Mouse (Mus musculus): ENCODE measurements around the gene Dnttip1. TPM values are rescaled to one million over a fixed set of nuclear protein-coding genes. Genes with fewer than 3 reads are reported as not detected.

Dnttip1 gene
- polyA plus RNA-seq, 1 experiment = 47.3 TPM

DNA sequence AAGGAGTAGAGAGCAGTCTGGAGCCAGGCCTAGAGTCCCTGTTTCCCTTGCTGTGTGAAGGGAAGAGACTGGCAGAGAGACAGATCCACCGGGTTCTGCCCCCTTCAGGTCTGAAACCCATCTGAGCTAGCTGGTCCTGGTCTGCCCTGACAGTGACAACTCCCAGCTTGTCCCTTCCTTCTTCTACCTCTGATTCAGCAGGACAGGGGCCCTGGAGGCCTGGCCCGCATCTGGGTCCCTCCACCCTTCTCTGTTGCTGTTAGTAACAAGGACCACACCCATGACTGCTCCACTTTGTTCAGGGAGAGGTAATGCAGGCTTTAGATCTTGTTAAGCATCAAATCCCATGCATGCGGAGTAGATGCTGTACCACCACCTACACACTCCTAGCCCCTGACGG lies 42.6 kb downstream of the Dnttip1 start:
- no peak for TF ChIP-seq USF1 (IDR thresholded peaks at IDR 0.05; ENCODE audit: low read depth)
- no peak for TF ChIP-seq CEBPB (IDR thresholded peaks at IDR 0.05; ENCODE audit: low read depth)
- Histone ChIP-seq H3ac (ENCODE audit: control insufficient read depth, insufficient read length, low read depth) (no peak overlapping the region), H3K4me3 (ENCODE audit: insufficient read depth, poor library complexity, severe bottlenecking) (no peak overlapping the region), H3K27me3 (ENCODE audit: control insufficient read depth, insufficient read depth, insufficient read length) (no peaks in the 10 kb centered on the region), H3K79me2 (ENCODE audit: control insufficient read depth, insufficient read depth) (peaks cover 9% of the 10 kb centered on the region), H3K79me3 (ENCODE audit: low read depth) (no peaks in the 10 kb centered on the region), H3K36me3 (ENCODE audit: control insufficient read depth, insufficient read depth) (peaks cover 46% of the 10 kb centered on the region)

DNA sequence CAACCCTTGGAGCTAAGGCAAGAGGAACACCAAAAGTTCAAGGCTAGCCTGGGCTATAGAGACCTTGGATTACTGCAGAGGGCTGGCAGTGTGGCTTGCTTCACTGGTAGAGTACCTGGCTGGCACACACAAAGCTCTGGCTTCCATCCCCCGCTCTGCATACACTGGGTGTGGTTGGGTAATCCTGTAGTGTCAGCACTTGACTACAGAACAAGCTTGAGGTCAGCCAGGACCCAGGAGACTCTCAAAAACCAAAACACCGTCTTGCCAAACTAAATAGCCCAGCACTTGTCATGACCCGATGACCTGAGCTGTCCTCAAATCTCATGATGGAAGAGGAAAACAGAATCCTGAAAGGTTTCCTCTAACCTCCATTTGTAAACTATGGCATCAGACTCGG lies 44.7 kb downstream of the Dnttip1 start:
- Histone ChIP-seq H3ac (ENCODE audit: control insufficient read depth, insufficient read length, low read depth) (no peak overlapping the region), H3K79me2 (ENCODE audit: control insufficient read depth, insufficient read depth) (peaks cover 9% of the 10 kb centered on the region), H3K79me3 (ENCODE audit: low read depth) (no peaks in the 10 kb centered on the region), H3K27me3 (ENCODE audit: control insufficient read depth, insufficient read depth, insufficient read length) (no peaks in the 10 kb centered on the region), H3K4me3 (ENCODE audit: insufficient read depth, poor library complexity, severe bottlenecking) (no peak overlapping the region), H3K36me3 (ENCODE audit: control insufficient read depth, insufficient read depth) (peaks cover 62% of the 10 kb centered on the region)
- TF ChIP-seq CTCF (IDR thresholded peaks at IDR 0.05; ENCODE audit: control insufficient read depth, insufficient read depth, insufficient read length) (no peak), MYOD1 (IDR thresholded peaks at IDR 0.05; ENCODE audit: control insufficient read depth, insufficient read length, low read depth) (no peak), MAX (IDR thresholded peaks at IDR 0.05) (no peak), MYOG (IDR thresholded peaks at IDR 0.05; ENCODE audit: control insufficient read depth, extremely low read depth, insufficient read length) (no peak), FOSL1 (IDR thresholded peaks at IDR 0.05; ENCODE audit: insufficient read depth, low read length, poor library complexity, severe bottlenecking) (no peak), CEBPB (IDR thresholded peaks at IDR 0.05; ENCODE audit: low read depth) (no peak), USF1 (IDR thresholded peaks at IDR 0.05; ENCODE audit: low read depth) (no peak)

DNA sequence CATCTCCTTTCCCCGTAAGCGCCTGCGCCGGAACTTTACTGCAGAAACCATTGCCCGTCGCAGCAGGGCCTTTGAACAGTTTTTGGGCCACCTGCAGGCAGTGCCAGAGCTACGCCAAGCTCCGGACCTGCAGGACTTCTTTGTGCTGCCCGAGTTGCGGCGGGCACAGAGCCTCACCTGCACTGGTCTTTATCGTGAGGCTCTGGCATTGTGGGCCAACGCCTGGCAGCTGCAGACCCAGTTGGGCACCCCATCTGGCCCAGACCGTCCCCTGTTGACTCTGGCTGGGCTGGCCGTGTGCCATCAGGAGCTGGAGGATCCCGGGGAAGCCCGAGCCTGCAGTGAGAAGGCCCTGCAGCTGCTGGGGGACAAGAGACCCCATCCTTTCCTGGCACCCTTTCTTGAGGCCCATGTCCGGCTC lies 46.1 kb downstream of the Dnttip1 start:
- Histone ChIP-seq H3K79me3 (ENCODE audit: low read depth) (no peaks in the 10 kb centered on the region), H3K36me3 (ENCODE audit: control insufficient read depth, insufficient read depth) (peaks cover 69% of the 10 kb centered on the region), H3K79me2 (ENCODE audit: control insufficient read depth, insufficient read depth) (peaks cover 9% of the 10 kb centered on the region), H3ac (ENCODE audit: control insufficient read depth, insufficient read length, low read depth) (no peak overlapping the region), H3K27me3 (ENCODE audit: control insufficient read depth, insufficient read depth, insufficient read length) (no peaks in the 10 kb centered on the region), H3K4me3 (ENCODE audit: insufficient read depth, poor library complexity, severe bottlenecking) (no peak overlapping the region)
- no peak for TF ChIP-seq CTCF (IDR thresholded peaks at IDR 0.05; ENCODE audit: control insufficient read depth, insufficient read depth, insufficient read length)
- TF ChIP-seq MYOG (IDR thresholded peaks at IDR 0.05; ENCODE audit: control insufficient read depth, extremely low read depth, insufficient read length) = no peak

DNA sequence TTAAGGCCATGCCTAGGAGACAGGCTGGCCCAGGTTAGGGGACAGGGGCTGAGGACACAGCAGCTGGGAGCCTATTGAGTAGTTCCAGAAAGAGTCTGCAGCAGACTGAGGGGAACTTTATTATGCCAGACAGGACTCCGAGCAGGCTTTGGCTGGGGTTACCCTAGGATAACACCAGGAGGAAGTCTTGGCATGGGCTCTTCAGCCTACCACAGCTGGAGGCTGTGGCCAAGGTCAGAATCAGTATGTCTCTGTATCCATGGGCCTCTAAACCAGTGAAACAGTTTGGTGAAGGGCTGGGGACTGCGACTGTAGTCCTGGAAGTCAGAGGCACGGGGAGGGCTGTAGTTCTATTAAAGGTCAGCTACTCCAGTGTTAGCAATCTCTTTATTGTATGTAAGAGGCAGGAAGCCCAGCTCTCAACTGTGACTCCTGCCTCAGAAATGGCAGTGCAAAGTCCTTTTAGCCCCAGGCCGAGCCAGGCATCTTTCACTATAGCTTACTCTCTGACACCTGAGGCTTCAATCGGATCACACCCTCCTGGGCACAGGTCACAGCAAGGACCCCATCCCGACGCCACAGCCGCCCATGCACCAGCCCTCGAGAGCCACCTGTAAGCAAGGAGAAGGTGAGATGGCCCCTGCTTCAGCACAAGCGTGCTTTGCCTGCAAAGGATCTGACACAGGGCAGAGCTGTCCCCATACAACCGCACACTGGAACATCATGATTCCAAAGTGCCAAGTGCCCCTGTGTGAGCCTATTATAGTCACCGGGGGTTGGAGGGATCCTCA lies 46.8 kb downstream of the Dnttip1 start:
- H3K27me3 ChIP-seq (ENCODE audit: control insufficient read depth, insufficient read depth, insufficient read length) = no peaks in the 10 kb centered on the region
- peaks cover 75% of the 10 kb centered on the region for H3K36me3 ChIP-seq (ENCODE audit: control insufficient read depth, insufficient read depth)
- no peak overlapping the region for H3K4me3 ChIP-seq (ENCODE audit: insufficient read depth, poor library complexity, severe bottlenecking)
- H3ac ChIP-seq (ENCODE audit: control insufficient read depth, insufficient read length, low read depth) = no peak overlapping the region
- H3K79me3 ChIP-seq (ENCODE audit: low read depth) = no peaks in the 10 kb centered on the region
- H3K79me2 ChIP-seq (ENCODE audit: control insufficient read depth, insufficient read depth) = peaks cover 7% of the 10 kb centered on the region
- TF ChIP-seq CTCF (IDR thresholded peaks at IDR 0.05; ENCODE audit: control insufficient read depth, insufficient read depth, insufficient read length) = no peak
- TF ChIP-seq MYOD1 (IDR thresholded peaks at IDR 0.05; ENCODE audit: control insufficient read depth, insufficient read length, low read depth) = no peak
- TF ChIP-seq FOSL1 (IDR thresholded peaks at IDR 0.05; ENCODE audit: insufficient read depth, low read length, poor library complexity, severe bottlenecking) = no peak
- no peak for TF ChIP-seq MYOG (IDR thresholded peaks at IDR 0.05; ENCODE audit: control insufficient read depth, extremely low read depth, insufficient read length)
- TF ChIP-seq CEBPB (IDR thresholded peaks at IDR 0.05; ENCODE audit: low read depth) = no peak
- TF ChIP-seq MAX (IDR thresholded peaks at IDR 0.05) = no peak

DNA sequence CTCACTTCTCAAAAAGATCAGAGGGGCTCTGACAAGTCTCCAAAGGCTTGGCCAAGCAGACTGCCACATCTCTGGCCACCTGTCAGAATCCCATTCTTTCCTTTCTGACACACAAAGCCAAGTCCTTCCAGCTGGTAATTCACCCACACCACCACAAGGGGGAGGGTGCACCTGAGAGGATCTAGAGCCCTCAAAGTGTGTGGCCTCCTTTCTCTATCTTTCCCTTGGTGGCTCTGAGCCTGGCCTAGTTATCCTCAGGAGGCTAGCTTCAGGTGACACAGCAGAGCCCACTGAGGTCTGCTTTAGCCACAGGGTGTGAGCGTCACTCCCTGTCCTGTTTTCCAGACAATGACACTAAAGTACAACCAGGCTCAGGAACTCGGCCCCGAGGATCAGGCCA lies 47.5 kb downstream of the Dnttip1 start:
- Histone ChIP-seq H3K36me3 (ENCODE audit: control insufficient read depth, insufficient read depth) (peaks cover 77% of the 10 kb centered on the region), H3K79me3 (ENCODE audit: low read depth) (no peaks in the 10 kb centered on the region), H3ac (ENCODE audit: control insufficient read depth, insufficient read length, low read depth) (no peak overlapping the region), H3K4me3 (ENCODE audit: insufficient read depth, poor library complexity, severe bottlenecking) (no peak overlapping the region), H3K27me3 (ENCODE audit: control insufficient read depth, insufficient read depth, insufficient read length) (no peaks in the 10 kb centered on the region), H3K79me2 (ENCODE audit: control insufficient read depth, insufficient read depth) (peaks cover 2% of the 10 kb centered on the region)
- TF ChIP-seq MAX (IDR thresholded peaks at IDR 0.05) = no peak
- TF ChIP-seq CTCF (IDR thresholded peaks at IDR 0.05; ENCODE audit: control insufficient read depth, insufficient read depth, insufficient read length) = peak; percentile 3

DNA sequence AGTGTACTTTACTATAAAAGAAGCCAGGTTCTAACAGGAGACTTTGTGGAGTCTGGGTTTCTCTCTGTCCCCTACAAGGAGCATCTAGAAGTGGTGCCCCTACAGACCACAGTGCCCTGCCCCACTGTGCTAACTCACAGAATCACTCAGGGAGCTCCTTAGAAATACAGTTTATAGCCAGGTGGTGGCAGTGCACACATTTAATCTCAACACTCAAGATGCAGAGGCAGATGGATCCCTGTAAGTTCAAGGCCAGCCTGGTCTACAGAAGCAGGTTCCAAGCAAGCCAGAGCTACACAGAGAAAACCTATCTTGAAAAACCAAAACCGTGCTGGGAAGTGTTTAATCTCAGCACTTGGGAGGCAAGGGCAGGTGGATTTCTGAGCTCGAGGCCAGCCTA lies 48.0 kb downstream of the Dnttip1 start:
- Histone ChIP-seq H3K27me3 (ENCODE audit: control insufficient read depth, insufficient read depth, insufficient read length) (no peaks in the 10 kb centered on the region), H3ac (ENCODE audit: control insufficient read depth, insufficient read length, low read depth) (no peak overlapping the region), H3K79me2 (ENCODE audit: control insufficient read depth, insufficient read depth) (no peaks in the 10 kb centered on the region), H3K4me3 (ENCODE audit: insufficient read depth, poor library complexity, severe bottlenecking) (no peak overlapping the region), H3K36me3 (ENCODE audit: control insufficient read depth, insufficient read depth) (peaks cover 74% of the 10 kb centered on the region), H3K79me3 (ENCODE audit: low read depth) (no peaks in the 10 kb centered on the region)
- TF ChIP-seq USF1 (IDR thresholded peaks at IDR 0.05; ENCODE audit: low read depth) (no peak), MYOD1 (IDR thresholded peaks at IDR 0.05; ENCODE audit: control insufficient read depth, insufficient read length, low read depth) (no peak)
